10 mouse cellular contexts compared by ENCODE assay signal in genomic region chr6:126045931-126046330, GRCm38 (mm10).
DNase-seq lines count a peak whose midpoint lies in the region; ATAC-seq and TF ChIP-seq lines count a peak whose summit lies in the region.
"Had no signal": no experiment of that assay in that cellular context is flagged by ENCODE, and none has a peak within 500 bp of the region (broad histone marks: within the 10 kb centered on the region; RNA-seq: fewer than 3 reads in every experiment).

No protein-coding gene starts in this region.

- 45% methylated on average over 4 of the region's 4 CpGs for WGBS in heart, embryonic 12.5 days
- 53% methylated on average over 4 of the region's 4 CpGs for WGBS in midbrain, embryonic 14.5 days
- 44% methylated on average over 4 of the region's 4 CpGs for WGBS in midbrain, embryonic 16.5 days

- peak; percentile 18 to 49 for DNase-seq in heart, adult 18-20 months
- DNase-seq in midbrain, embryonic 14.5 days, result peak; percentile 8
- DNase-seq in lung, postnatal 10 days, result peak; percentile 22

- H3K4me1 ChIP-seq in heart, embryonic 12.5 days (replicated peaks), result peaks cover 4% of the 10 kb centered on the region; the same call in 1 of the 2 replicates
- no peaks in the 10 kb centered on the region for H3K4me1 ChIP-seq in midbrain, embryonic 14.5 days (ENCODE audit: control insufficient read depth, insufficient read depth, low read length)
- no peaks in the 10 kb centered on the region for H3K4me1 ChIP-seq in midbrain, embryonic 16.5 days (ENCODE audit: control insufficient read depth, insufficient read depth, low read length)
- H3K4me1 ChIP-seq in cortical plate, adult 2 months (ENCODE audit: control insufficient read depth, insufficient read depth, low read length), result no peaks in the 10 kb centered on the region
- H3K4me1 ChIP-seq: lung, embryonic 15.5 days; stomach, embryonic 15.5 days had no signal

- H3K9ac ChIP-seq in heart, embryonic 12.5 days, result no peak overlapping the region
- H3K9ac ChIP-seq in midbrain, embryonic 14.5 days (replicated peaks; ENCODE audit: low read length), result no peak overlapping the region
- no peak overlapping the region for H3K9ac ChIP-seq in midbrain, embryonic 16.5 days (ENCODE audit: low read depth, low read length)
- H3K9ac ChIP-seq: lung, embryonic 15.5 days; stomach, embryonic 15.5 days had no signal

- no peak overlapping the region for H3K4me3 ChIP-seq in heart, embryonic 12.5 days
- H3K4me3 ChIP-seq in midbrain, embryonic 14.5 days (replicated peaks; ENCODE audit: low read depth, low read length), result no peak overlapping the region
- H3K4me3 ChIP-seq in midbrain, embryonic 16.5 days (ENCODE audit: low read depth, low read length), result no peak overlapping the region
- no peak overlapping the region for H3K4me3 ChIP-seq in cortical plate, adult 2 months (ENCODE audit: insufficient read depth, low read length)
- H3K4me3 ChIP-seq: lung, embryonic 15.5 days; stomach, embryonic 15.5 days had no signal

- peak; percentile 34 for TF ChIP-seq CTCF in cortical plate, adult 2 months (IDR thresholded peaks at IDR 0.05; ENCODE audit: extremely low read depth, insufficient read depth, low read length)

- no peaks in the 10 kb centered on the region for H3K9me3 ChIP-seq in heart, embryonic 12.5 days (replicated peaks)
- H3K9me3 ChIP-seq in midbrain, embryonic 14.5 days (ENCODE audit: control insufficient read depth, low read length), result no peaks in the 10 kb centered on the region
- no peaks in the 10 kb centered on the region for H3K9me3 ChIP-seq in midbrain, embryonic 16.5 days (replicated peaks; ENCODE audit: control insufficient read depth, low read length, poor library complexity, severe bottlenecking)
- H3K9me3 ChIP-seq: lung, embryonic 15.5 days; stomach, embryonic 15.5 days had no signal

- H3K27ac ChIP-seq in heart, embryonic 12.5 days (ENCODE audit: poor library complexity, severe bottlenecking), result no peak overlapping the region
- H3K27ac ChIP-seq in midbrain, embryonic 14.5 days (replicated peaks; ENCODE audit: low read depth, low read length), result no peak overlapping the region
- no peak overlapping the region for H3K27ac ChIP-seq in midbrain, embryonic 16.5 days (ENCODE audit: low read length)
- no peak overlapping the region for H3K27ac ChIP-seq in cortical plate, adult 2 months (ENCODE audit: insufficient read depth, low read length)
- H3K27ac ChIP-seq: lung, embryonic 15.5 days; stomach, embryonic 15.5 days had no signal

- H3K27me3 ChIP-seq in heart, embryonic 12.5 days (replicated peaks), result no peaks in the 10 kb centered on the region
- no peaks in the 10 kb centered on the region for H3K27me3 ChIP-seq in midbrain, embryonic 14.5 days (ENCODE audit: control insufficient read depth, insufficient read depth, low read length)
- no peaks in the 10 kb centered on the region for H3K27me3 ChIP-seq in midbrain, embryonic 16.5 days (ENCODE audit: control insufficient read depth, insufficient read depth, low read depth, low read length)
- H3K27me3 ChIP-seq: lung, embryonic 15.5 days; stomach, embryonic 15.5 days had no signal

- no peak for TF ChIP-seq POLR2A in cortical plate, adult 2 months (IDR thresholded peaks at IDR 0.05; ENCODE audit: extremely low read depth, insufficient read depth, low read length)

- no peaks in the 10 kb centered on the region for H3K36me3 ChIP-seq in heart, embryonic 12.5 days
- H3K36me3 ChIP-seq in midbrain, embryonic 14.5 days (ENCODE audit: control insufficient read depth, insufficient read depth, low read length), result no peaks in the 10 kb centered on the region
- H3K36me3 ChIP-seq in midbrain, embryonic 16.5 days (ENCODE audit: control insufficient read depth, insufficient read depth, low read length), result no peaks in the 10 kb centered on the region
- H3K36me3 ChIP-seq: lung, embryonic 15.5 days; stomach, embryonic 15.5 days had no signal

- H3K4me2 ChIP-seq in heart, embryonic 12.5 days, result no peak overlapping the region
- no peak overlapping the region for H3K4me2 ChIP-seq in midbrain, embryonic 14.5 days (ENCODE audit: low read length)
- H3K4me2 ChIP-seq in midbrain, embryonic 16.5 days (ENCODE audit: low read length), result no peak overlapping the region
- H3K4me2 ChIP-seq: lung, embryonic 15.5 days; stomach, embryonic 15.5 days had no signal

- ATAC-seq in heart, embryonic 12.5 days (ENCODE audit: insufficient number of reproducible peaks, low FRiP score), result no peak
- no peak for ATAC-seq in midbrain, embryonic 14.5 days (ENCODE audit: low FRiP score, low TSS enrichment)
- no peak for ATAC-seq in midbrain, embryonic 16.5 days
- ATAC-seq in activated CD4-positive, CD25-positive, alpha-beta regulatory T cell, adult 4 months, result no peak
- no peak for ATAC-seq in erythroblast, adult 5-6 weeks (replicated peaks; ENCODE audit: low FRiP score, poor library complexity, severe bottlenecking)
